Mouse (Mus musculus) testis, adult 2 months (tissue): ENCODE measurements at regions not wholly inside any gene's neighbourhood (a gene's known extent, or its start where the extent isn't known, plus 50 kb on each side); places are given as distances from the start of the nearest gene placed in this dataset.

ENCODE experiments used
- H3K27ac ChIP-seq: fragments of 200-500 bp; 2 replicates; pipeline ENCODE4 v1.5.1; 2012; ENCODE audit warnings: low read depth, low read length; ENCODE audit not compliant: control insufficient read depth, insufficient read depth
- H3K27me3 ChIP-seq: fragments of 200-500 bp; 2 replicates; pipeline ENCODE4 v1.6.1; 2012; ENCODE audit warnings: mild to moderate bottlenecking, low read length, moderate library complexity; ENCODE audit not compliant: control insufficient read depth, insufficient read depth
- H3K36me3 ChIP-seq: fragments of 200-500 bp; 2 replicates; pipeline ENCODE4 v1.6.1; 2012; ENCODE audit warnings: mild to moderate bottlenecking, low read length; ENCODE audit not compliant: control insufficient read depth, insufficient read depth
- H3K4me1 ChIP-seq: fragments of 200-500 bp; 2 replicates; pipeline ENCODE4 v1.6.1; 2012; ENCODE audit warnings: low read length; ENCODE audit not compliant: control insufficient read depth, insufficient read depth
- H3K4me3 ChIP-seq: fragments of 200-500 bp; 2 replicates; pipeline ENCODE4 v1.5.1; 2012; ENCODE audit warnings: low read depth, mild to moderate bottlenecking, low read length, moderate library complexity, mixed read lengths; ENCODE audit not compliant: control insufficient read depth
- CTCF ChIP-seq: fragments of 200-500 bp; IDR thresholded peaks from 2 replicates; pipeline ENCODE4 v1.5.1; 2012; ENCODE audit warnings: low read depth, mild to moderate bottlenecking, inconsistent platforms, low read length, moderate library complexity; ENCODE audit not compliant: control insufficient read depth, insufficient read depth, insufficient replicate concordance
- POLR2A ChIP-seq: fragments of 200-500 bp; IDR thresholded peaks from 2 replicates; pipeline ENCODE4 v1.6.1; 2012; ENCODE audit warnings: low read depth, mild to moderate bottlenecking, inconsistent platforms, low read length, moderate library complexity; ENCODE audit not compliant: control insufficient read depth

DNA sequence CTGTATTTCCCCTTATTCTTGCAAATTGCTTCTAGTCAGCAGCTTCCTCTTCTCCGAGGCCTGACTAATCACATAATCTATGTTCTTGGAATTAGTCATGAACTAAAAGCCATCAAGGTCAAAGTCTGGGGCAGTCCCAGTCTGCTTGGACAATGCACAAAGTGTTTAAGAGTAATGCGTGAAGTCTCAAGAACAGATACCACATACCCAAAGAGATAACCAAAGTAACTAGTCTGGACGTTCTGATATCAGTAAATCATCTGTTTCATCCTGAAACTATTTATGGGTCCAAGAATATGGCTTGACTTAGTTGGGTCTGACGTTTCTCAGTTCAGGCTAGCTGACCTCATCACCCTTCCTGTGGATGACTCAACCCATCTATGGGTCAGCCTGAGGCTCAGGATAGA is 76.1 kb downstream of the Tmsb4x start:
- no peak overlapping the region for H3K27ac ChIP-seq
- no peak for TF ChIP-seq POLR2A
- H3K36me3 ChIP-seq: no peaks in the 10 kb centered on the region
- no peaks in the 10 kb centered on the region for H3K27me3 ChIP-seq
- H3K4me3 ChIP-seq: no peak overlapping the region
- no peaks in the 10 kb centered on the region for H3K4me1 ChIP-seq

DNA sequence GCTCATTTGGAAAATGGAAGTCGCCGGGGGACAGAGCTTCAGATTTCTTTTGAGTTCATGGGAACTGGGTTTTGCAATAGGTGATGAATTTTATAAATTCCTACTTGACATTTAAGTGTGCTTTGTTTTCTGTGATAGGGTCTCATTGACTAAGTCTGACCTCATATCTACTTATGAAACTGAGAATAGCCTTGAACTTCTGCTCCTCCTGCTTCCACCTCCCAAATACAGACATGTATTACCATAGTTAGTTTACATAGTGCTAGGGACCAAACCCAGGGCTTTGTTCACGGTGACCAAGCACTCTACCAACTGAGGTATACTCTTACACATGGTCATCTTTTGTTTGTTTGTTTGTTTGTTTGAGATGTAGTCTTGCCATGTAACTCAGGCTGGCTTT is 77.8 kb downstream of the Tmsb4x start:
- no peaks in the 10 kb centered on the region for H3K36me3 ChIP-seq
- H3K4me1 ChIP-seq: no peaks in the 10 kb centered on the region
- H3K4me3 ChIP-seq: no peak overlapping the region
- H3K27ac ChIP-seq: no peak overlapping the region
- TF ChIP-seq CTCF (no peak), POLR2A (no peak)
- H3K27me3 ChIP-seq: no peaks in the 10 kb centered on the region

- H3K4me3 ChIP-seq: no peak overlapping the region
- no peaks in the 10 kb centered on the region for H3K4me1 ChIP-seq
- H3K27me3 ChIP-seq: no peaks in the 10 kb centered on the region
- H3K36me3 ChIP-seq: no peaks in the 10 kb centered on the region
- TF ChIP-seq CTCF (no peak), POLR2A (no peak)
- no peak overlapping the region for H3K27ac ChIP-seq
These were observed 78.5 kb downstream of the Tmsb4x start for GRCm38 (mm10) chrX:167130601-167131000.

GRCm38 (mm10) chrX:167119288-167119687 is 89.8 kb downstream of the Tmsb4x start:
- no peak for TF ChIP-seq CTCF
- TF ChIP-seq POLR2A: no peak
- Histone ChIP-seq H3K4me1 (no peaks in the 10 kb centered on the region), H3K27me3 (no peaks in the 10 kb centered on the region), H3K27ac (no peak overlapping the region), H3K36me3 (no peaks in the 10 kb centered on the region), H3K4me3 (no peak overlapping the region)

DNA sequence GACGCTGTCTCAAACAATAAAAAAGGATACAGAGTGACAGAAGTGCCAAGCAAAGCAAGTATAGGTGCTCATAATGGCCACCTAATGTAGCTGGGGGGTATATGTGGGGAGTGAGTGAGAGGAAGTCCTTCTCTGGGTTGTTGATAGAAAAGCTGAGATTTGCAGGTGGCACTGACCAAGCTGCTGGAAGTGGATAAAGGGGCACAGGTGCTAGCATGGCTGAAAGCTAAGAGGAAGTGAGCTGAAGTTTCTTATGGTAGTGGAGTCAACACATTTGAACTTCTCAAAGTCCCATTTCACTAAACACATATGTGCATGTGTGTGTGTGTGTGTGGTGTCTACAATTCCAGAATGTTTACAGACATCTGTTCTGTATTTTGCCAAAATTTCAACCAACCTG is 94.0 kb downstream of the Tmsb4x start:
- Histone ChIP-seq H3K4me1 (no peaks in the 10 kb centered on the region), H3K27me3 (no peaks in the 10 kb centered on the region), H3K4me3 (no peak overlapping the region), H3K27ac (no peak overlapping the region), H3K36me3 (no peaks in the 10 kb centered on the region)
- TF ChIP-seq CTCF (no peak), POLR2A (no peak)

- Histone ChIP-seq H3K4me3 (no peak overlapping the region), H3K4me1 (no peaks in the 10 kb centered on the region), H3K27me3 (no peaks in the 10 kb centered on the region), H3K27ac (no peak overlapping the region), H3K36me3 (no peaks in the 10 kb centered on the region)
- TF ChIP-seq POLR2A (no peak), CTCF (no peak)
These were observed 97.8 kb downstream of the Tmsb4x start for GRCm38 (mm10) chrX:167111059-167111871.

DNA sequence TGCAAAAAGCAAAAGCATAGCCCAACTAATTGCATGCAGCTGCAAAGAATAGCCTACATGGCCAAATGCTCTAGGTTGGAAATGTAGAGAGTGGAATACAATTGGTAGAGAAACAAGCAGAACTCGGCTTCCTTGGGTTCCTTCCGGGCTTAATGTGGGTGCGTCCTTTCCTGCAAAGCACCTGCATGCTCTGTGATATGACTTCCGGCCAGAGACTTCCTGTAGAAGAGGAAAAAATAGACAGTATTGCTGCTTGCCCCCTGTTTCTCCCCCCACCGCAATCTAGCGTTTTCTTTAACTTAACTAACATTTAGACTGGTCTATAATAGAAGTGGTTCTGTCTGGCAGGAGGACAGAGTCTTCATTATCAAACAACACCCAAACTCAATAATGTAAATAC is 100.8 kb downstream of the Tmsb4x start:
- Histone ChIP-seq H3K27ac (no peak overlapping the region), H3K4me3 (no peak overlapping the region), H3K36me3 (no peaks in the 10 kb centered on the region), H3K27me3 (no peaks in the 10 kb centered on the region), H3K4me1 (no peaks in the 10 kb centered on the region)
- no peak for TF ChIP-seq CTCF
- no peak for TF ChIP-seq POLR2A
